Mouse (Mus musculus) embryonic fibroblast, embryonic 13.5 days (primary cell): ENCODE measurements around the gene Elmsan1.

Experiments used
- CTCF ChIP-seq: IDR thresholded peaks from 2 replicates; pipeline ENCODE4 v1.5.1; 2011; ENCODE audit warnings: mild to moderate bottlenecking, control low read depth, low read length, moderate library complexity, borderline replicate concordance; ENCODE audit not compliant: insufficient read depth
- POLR2A ChIP-seq: IDR thresholded peaks from 2 replicates; pipeline ENCODE4 v1.6.1; 2011; ENCODE audit warnings: low read depth, mild to moderate bottlenecking, control low read depth, low read length, moderate library complexity

DNA sequence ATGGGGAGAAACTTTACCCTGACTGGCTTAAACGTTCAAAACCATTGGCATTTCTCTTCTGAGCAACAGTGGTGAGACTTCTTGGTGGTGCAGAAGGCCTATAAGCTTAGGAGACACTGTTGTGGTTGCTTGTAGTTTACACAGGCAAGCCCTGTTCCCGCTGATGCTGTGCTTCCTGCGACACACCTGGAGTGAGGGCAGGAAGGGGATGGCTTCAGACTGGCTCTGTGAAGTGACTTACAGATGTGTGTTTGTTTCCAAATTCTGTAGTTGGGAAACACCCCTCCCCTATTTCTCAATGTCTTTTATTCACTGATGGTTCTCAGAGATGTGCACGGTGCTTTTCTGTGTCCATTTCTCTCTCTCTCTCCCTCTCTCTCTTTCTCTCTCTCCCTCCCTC lies 78.5 kb downstream of the Elmsan1 start:
- TF ChIP-seq CTCF (no peak), POLR2A (no peak)
